Mouse (Mus musculus): ENCODE data around the gene Ddx20.
"Not testable (repeated sequence)": the region's sequence is repeated elsewhere in the genome, so short reads cannot be mapped to it uniquely, and the experiment has no call there.

Gene Ddx20

GRCm38 (mm10) chr3:105705061-105705549, 17.7 kb upstream of the Ddx20 start:
- no peak for DNase-seq (ENCODE audit: low read depth, low spot score)

GRCm38 (mm10) chr3:105704031-105705008, 16.9 kb upstream of the Ddx20 start, which contains the start of gene Inka2:
TSS of gene Inka2 (plus strand) at chr3:105704599.
- peak; percentile 82 for DNase-seq (ENCODE audit: low read depth, low spot score)

DNA sequence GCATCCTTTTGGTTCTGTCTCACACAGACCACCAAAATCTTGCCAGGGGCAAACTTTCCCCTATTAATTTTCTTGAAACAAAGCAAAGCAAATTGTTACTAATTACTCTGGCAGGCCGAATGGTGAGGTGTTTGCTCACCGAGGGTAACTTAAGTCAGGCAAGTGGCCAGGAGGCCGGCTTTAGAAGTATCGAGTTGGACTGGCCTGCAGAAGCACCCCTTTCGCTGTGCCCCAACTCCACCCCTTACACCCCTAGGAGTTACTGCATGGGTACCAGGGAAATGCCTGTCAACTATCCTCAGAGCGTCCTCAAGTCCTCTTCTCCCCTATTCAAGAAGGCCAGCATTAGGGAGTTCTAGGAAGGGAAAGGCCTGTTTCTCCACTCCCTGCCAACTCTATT, 16.2 kb upstream of the Ddx20 start:
- no peak for DNase-seq (ENCODE audit: low read depth, low spot score)

GRCm38 (mm10) chr3:105701399-105701798, 14.0 kb upstream of the Ddx20 start:
- DNase-seq (ENCODE audit: low read depth, low spot score): no peak

DNA sequence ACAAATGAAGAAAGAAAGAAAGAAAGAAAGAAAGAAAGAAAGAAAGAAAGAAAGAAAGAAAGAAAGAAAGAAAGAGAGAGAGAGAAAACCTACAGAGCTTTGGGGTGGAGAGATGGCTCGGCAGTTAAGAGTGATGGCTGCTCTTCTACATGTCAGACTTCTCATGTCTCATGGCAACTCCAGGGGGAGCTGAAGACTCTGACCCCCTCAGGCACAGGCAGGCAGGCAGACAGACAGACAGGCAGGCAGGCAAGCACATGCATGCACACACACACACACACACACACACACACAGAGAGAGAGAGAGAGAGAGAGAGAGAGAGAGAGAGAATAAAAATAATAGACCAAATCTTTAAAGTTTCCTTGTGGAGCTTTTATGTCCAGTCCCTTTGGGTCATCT, 13.4 kb upstream of the Ddx20 start:
- DNase-seq (ENCODE audit: low read depth, low spot score): not testable (repeated sequence)

GRCm38 (mm10) chr3:105699241-105699933, 12.0 kb upstream of the Ddx20 start:
- peak; percentile 76 for DNase-seq (ENCODE audit: low read depth, low spot score)

- no peak for DNase-seq (ENCODE audit: low read depth, low spot score)
These were observed 10.9 kb upstream of the Ddx20 start for GRCm38 (mm10) chr3:105698311-105698710.

GRCm38 (mm10) chr3:105697148-105697441, 9.7 kb upstream of the Ddx20 start:
- no peak for DNase-seq (ENCODE audit: low read depth, low spot score)

DNA sequence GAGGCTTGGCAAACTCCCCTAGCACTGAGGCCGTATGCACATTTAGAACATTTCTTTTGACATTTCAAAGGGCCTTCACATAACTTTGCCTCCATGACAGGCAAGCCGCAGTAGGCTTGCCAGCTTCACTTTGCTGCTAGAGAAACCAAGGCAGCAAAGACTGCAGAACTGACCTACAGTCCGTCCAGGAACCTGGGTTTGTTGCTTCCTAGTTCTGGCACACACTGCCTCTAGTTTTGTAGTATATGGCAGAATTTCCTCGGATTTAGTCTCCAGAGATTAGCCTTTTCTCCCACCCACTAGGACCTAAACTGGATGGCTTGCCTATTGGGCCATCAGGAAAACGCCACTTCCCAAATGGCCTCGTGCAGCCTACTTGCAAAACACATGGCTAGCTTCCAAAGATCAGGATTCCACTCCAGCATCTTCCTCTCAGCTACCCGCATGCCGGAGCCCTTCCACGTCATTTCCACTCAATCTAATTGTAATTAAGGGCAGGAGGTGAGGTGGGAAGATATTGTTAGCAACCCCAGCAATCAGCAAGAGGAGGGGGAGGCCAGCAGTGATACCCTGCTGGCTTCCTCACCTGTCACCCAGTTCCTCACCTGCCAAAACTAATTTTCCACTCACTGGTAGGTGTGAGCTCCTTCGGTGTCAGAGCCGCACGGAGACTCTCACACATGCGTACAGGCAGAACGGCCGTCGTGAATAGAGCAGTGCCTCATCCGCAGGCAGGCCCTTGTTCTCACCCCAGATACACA, 9.2 kb upstream of the Ddx20 start:
- no peak for DNase-seq (ENCODE audit: low read depth, low spot score)

GRCm38 (mm10) chr3:105695476-105696386, 8.4 kb upstream of the Ddx20 start:
- peak; percentile 72 for DNase-seq (ENCODE audit: low read depth, low spot score)

DNA sequence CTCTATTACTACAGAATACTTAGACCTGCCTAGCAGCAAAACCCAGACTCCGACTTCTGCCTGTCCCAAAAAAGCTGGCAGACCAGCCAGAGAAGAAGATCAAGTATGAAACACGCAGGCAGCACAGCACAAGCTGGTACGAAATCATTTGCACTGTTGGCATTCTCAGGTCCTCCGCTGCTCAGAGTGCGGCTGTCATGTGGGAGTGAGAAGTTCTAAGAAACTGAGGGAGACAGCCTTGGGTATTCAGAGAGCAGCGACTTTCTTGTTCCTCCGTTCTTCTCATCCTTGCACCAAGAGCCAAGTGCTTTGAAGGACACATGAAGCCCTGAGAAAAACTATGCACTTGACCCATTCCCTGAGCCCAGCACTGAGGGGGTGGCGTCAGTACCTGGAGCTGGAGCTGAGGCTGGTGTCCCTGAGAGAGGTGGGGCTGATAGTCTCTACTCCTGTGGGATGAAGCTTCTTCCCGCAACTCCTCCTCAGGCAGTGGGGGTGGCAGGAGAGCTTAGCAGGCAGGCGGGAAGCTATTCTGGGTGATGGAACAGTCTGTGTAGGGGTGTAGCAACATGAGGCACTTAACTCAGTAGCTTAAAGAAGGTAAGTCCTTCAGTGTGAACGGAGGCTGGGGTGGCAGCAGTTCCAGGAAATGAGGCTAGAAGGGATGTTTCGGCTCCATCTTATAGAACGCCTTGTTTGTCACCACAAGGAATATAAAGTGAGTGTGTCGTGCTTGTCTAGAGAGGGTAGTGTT, 6.1 kb upstream of the Ddx20 start:
- DNase-seq (ENCODE audit: low read depth, low spot score): no peak

DNA sequence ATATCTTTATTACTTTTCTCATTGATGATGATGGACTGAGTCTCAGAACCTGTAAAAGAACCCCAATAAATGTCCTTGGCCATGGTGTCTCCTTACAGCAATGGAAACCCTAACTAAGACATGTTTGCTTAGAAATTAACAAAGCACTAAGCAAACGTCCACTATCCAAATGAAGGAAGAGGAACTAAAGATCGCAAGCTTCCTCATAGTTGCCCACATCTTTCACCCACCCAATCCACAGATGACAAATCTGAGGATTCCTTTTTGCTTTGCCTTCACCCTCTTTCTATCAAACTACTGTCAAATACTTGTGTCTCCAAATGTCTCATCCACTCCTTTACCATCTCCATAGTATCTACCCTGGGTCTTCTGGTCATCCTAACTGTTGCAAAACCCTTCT, 1.2 kb upstream of the Ddx20 start:
- no peak for DNase-seq (ENCODE audit: low read depth, low spot score)

- no peak for DNase-seq (ENCODE audit: low read depth, low spot score)
These were observed 715 bp downstream of the Ddx20 start for GRCm38 (mm10) chr3:105686394-105687323.

GRCm38 (mm10) chr3:105680346-105680745, 7.0 kb downstream of the Ddx20 start:
- no peak for DNase-seq (ENCODE audit: low read depth, low spot score)

DNA sequence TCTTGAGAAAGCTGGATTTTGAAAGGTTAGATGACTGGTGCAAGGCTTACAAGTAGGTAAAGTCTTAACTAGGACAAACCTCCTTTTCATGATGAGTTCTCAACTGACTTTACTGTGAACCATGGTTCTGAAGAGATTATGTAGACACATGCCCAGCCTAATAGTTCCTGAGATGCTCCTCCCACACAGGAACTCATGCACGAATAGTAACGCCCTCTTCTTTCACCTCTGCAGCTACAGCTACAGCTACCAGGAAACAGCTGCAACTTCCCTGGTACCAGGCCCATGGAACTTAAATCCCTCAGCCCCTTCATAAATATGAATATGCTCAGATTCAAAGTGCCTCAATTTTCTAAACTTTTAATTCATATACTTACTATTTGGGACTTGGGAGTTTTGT, 11.4 kb downstream of the Ddx20 start:
- DNase-seq (ENCODE audit: low read depth, low spot score): no peak

- DNase-seq (ENCODE audit: low read depth, low spot score): peak; percentile 68
These were observed 12.7 kb downstream of the Ddx20 start for GRCm38 (mm10) chr3:105674595-105675218.

- DNase-seq (ENCODE audit: low read depth, low spot score): no peak
These were observed 16.6 kb downstream of the Ddx20 start for GRCm38 (mm10) chr3:105670801-105671200.

- DNase-seq (ENCODE audit: low read depth, low spot score): no peak
These were observed 17.6 kb downstream of the Ddx20 start for GRCm38 (mm10) chr3:105669776-105670175.

GRCm38 (mm10) chr3:105668161-105668560, 19.2 kb downstream of the Ddx20 start:
- DNase-seq (ENCODE audit: low read depth, low spot score): no peak
